ENCODE assay signal across 8 mouse cellular contexts in the genomic region with DNA sequence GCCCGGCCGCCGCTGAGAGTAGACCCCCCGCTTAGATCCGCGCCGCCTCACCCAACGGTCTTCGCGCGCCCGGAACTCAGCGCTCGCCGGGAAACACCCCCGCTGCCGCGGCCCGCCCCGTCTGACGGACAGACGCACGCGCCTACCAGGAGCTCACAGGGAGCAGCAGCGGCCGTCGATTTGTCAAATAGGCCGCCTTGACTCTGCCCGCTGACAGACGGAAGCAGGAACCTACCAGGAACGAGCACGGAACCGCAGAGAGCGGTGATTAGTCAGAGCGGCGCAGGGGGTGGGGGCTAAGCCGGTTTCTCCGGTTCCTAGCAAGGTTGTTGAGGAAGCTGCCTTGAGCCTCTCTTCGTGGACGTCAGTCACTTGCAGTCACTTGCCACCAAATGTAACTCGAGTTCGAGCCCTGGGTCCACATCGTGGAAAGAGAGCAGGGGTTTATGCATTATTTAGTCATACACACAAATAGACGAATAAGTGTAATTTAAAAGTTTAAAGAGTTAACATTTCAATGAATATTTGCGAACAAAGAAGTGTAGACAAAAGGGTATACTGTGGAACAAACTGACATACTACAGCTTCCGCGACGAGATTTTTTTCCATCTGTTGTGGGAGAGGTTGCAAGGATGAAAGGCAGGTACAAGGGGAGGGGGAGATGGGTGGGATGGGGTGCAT. TPM values are rescaled to one million over a fixed set of nuclear protein-coding genes. Genes with fewer than 3 reads are reported as not detected.
DNase-seq lines count a peak whose midpoint lies in the region; ATAC-seq and TF ChIP-seq lines count a peak whose summit lies in the region.

TSS of gene Traf2 (minus strand) at position 130 of the 681 bp plus-strand sequence.

- H3K4me1 ChIP-seq in MEL (ENCODE audit: control insufficient read depth in 1 of 2, insufficient read depth in 2 of 2, low read length in 2 of 2): peaks cover 2 to 7% of the 10 kb centered on the region in 2 experiments; a peak in 3 of 4 replicates
- H3K4me1 ChIP-seq in cerebellum, adult 2 months (ENCODE audit: control insufficient read depth, insufficient read depth, low read length): 0 out of 2 replicates have a peak, but pooled peaks cover 3% of the 10 kb centered on the region
- peaks cover 10% of the 10 kb centered on the region for H3K4me1 ChIP-seq in forebrain, postnatal 0 days (ENCODE audit: insufficient read depth)
- H3K4me1 ChIP-seq in lung, embryonic 15.5 days: peaks cover 16% of the 10 kb centered on the region

- TF ChIP-seq RAD21 in MEL (IDR thresholded peaks at IDR 0.05; ENCODE audit: low read depth, low read length): no peak

- peaks cover 0 to 7% of the 10 kb centered on the region in 2 experiments; a peak in 2 of 4 replicates for H3K36me3 ChIP-seq in MEL (ENCODE audit: control insufficient read depth in 1 of 2, insufficient read depth in 2 of 2, low read length in 2 of 2)
- H3K36me3 ChIP-seq in forebrain, postnatal 0 days (ENCODE audit: insufficient read depth): no peaks in the 10 kb centered on the region
- no peaks in the 10 kb centered on the region for H3K36me3 ChIP-seq in lung, embryonic 15.5 days

- peak within 1 kb of the TSS; percentile 70 for H3K4me2 ChIP-seq in forebrain, postnatal 0 days (ENCODE audit: low read depth)
- peak within 1 kb of the TSS; percentile 61 for H3K4me2 ChIP-seq in lung, embryonic 15.5 days

- WGBS in cerebellum, adult 2 months: 3% methylated on average over 48 of the region's 48 CpGs
- WGBS in forebrain, postnatal 0 days: 3% methylated on average over 48 of the region's 48 CpGs
- WGBS in lung, embryonic 15.5 days: 2% methylated on average over 48 of the region's 48 CpGs

- 0 out of 4 replicates have a peak, but pooled peaks of 1 of the 2 experiments have one; percentile 27 for TF ChIP-seq EP300 in MEL (IDR thresholded peaks at IDR 0.05; ENCODE audit: low read depth in 1 of 2, low read length in 2 of 2)

- TF ChIP-seq POLR2A in MEL (IDR thresholded peaks at IDR 0.05; ENCODE audit: control insufficient read depth in 1 of 2, insufficient read depth in 1 of 2, low read depth in 1 of 2, low read length in 2 of 2, poor library complexity in 1 of 2): peak; percentile 64 to 88; a peak in 3 of 4 replicates
- peak; percentile 21; the same call in 1 of the 2 replicates for TF ChIP-seq POLR2A in cerebellum, adult 2 months (IDR thresholded peaks at IDR 0.05; ENCODE audit: borderline replicate concordance, insufficient read depth, low read length)

- peak within 1 kb of the TSS; percentile 59 for H3K27ac ChIP-seq in MEL (ENCODE audit: control insufficient read depth, low read depth, low read length)
- H3K27ac ChIP-seq in cerebellum, adult 2 months (ENCODE audit: insufficient read depth, low read length): no peak within 1 kb of the TSS
- peak within 1 kb of the TSS; percentile 35; the same call in 1 of the 2 replicates for H3K27ac ChIP-seq in forebrain, postnatal 0 days (ENCODE audit: low read depth, low read length)
- peak within 1 kb of the TSS; percentile 83 for H3K27ac ChIP-seq in lung, embryonic 15.5 days

- H3K79me2 ChIP-seq in MEL (ENCODE audit: control insufficient read depth, insufficient read depth, low read length, poor library complexity): peaks cover 30% of the 10 kb centered on the region

- H3K4me3 ChIP-seq in MEL (ENCODE audit: control insufficient read depth in 1 of 2, insufficient read depth in 1 of 2, low read depth in 2 of 2, low read length in 2 of 2): peak within 1 kb of the TSS; percentile 82 to 93
- peak within 1 kb of the TSS; percentile 71 for H3K4me3 ChIP-seq in cerebellum, adult 2 months (replicated peaks; ENCODE audit: insufficient read depth, low read depth, low read length)
- H3K4me3 ChIP-seq in forebrain, postnatal 0 days (ENCODE audit: low read depth, low read length): peak within 1 kb of the TSS; percentile 76
- peak within 1 kb of the TSS; percentile 69 for H3K4me3 ChIP-seq in lung, embryonic 15.5 days

- peak within 1 kb of the TSS; percentile 93 for H3K9ac ChIP-seq in MEL (ENCODE audit: control insufficient read depth, low read depth, low read length, poor library complexity, severe bottlenecking)
- H3K9ac ChIP-seq in forebrain, postnatal 0 days: peak within 1 kb of the TSS; percentile 53
- H3K9ac ChIP-seq in lung, embryonic 15.5 days: peak within 1 kb of the TSS; percentile 65

- peak; percentile 100 for ATAC-seq in forebrain, postnatal 0 days
- ATAC-seq in lung, embryonic 15.5 days (ENCODE audit: borderline replicate concordance, extremely low read depth, low FRiP score, low TSS enrichment): peak; percentile 99

- no peak for TF ChIP-seq CTCF in MEL (IDR thresholded peaks at IDR 0.05 in 2 of 3, conservative IDR thresholded peaks at IDR 0.05 in 1 of 3; ENCODE audit: control insufficient read depth in 1 of 3, insufficient read depth in 1 of 3, low read depth in 2 of 3, low read length in 3 of 3, poor library complexity in 1 of 3, severe bottlenecking in 1 of 3)
- TF ChIP-seq CTCF in cerebellum, adult 2 months (IDR thresholded peaks at IDR 0.05; ENCODE audit: borderline replicate concordance, insufficient read depth, low read depth, low read length): no peak
- no peak for TF ChIP-seq CTCF in forebrain, postnatal 0 days (IDR thresholded peaks at IDR 0.05; ENCODE audit: low read depth)

- H3K9me3 ChIP-seq in MEL (replicated peaks; ENCODE audit: insufficient read depth, low read length): no peaks in the 10 kb centered on the region
- no peaks in the 10 kb centered on the region for H3K9me3 ChIP-seq in forebrain, postnatal 0 days (ENCODE audit: low read length)
- H3K9me3 ChIP-seq in lung, embryonic 15.5 days: no peaks in the 10 kb centered on the region

- H3K27me3 ChIP-seq in MEL (ENCODE audit: control insufficient read depth in 1 of 2, insufficient read depth in 2 of 2, low read length in 2 of 2): no peaks in the 10 kb centered on the region
- no peaks in the 10 kb centered on the region for H3K27me3 ChIP-seq in cerebellum, adult 2 months (ENCODE audit: control insufficient read depth, insufficient read depth, low read length)
- H3K27me3 ChIP-seq in forebrain, postnatal 0 days (ENCODE audit: insufficient read depth, low read length): no peaks in the 10 kb centered on the region
- no peaks in the 10 kb centered on the region for H3K27me3 ChIP-seq in lung, embryonic 15.5 days

- peak; percentile 99 for DNase-seq in MEL (ENCODE audit: low read depth, low spot score)
- peak; percentile 98 to 99 for DNase-seq in cerebellum, adult 2 months
- DNase-seq in forebrain, postnatal 0 days: peak; percentile 99
- DNase-seq in heart, postnatal 4 days: peak; percentile 99
- peak; percentile 98 to 99 for DNase-seq in layer of hippocampus, adult 8-10 months (ENCODE audit: low spot score in 2 of 2)
- DNase-seq in ovary, adult 18-20 months (ENCODE audit: low spot score): peak; percentile 98
- DNase-seq in thymus, postnatal 0 days (ENCODE audit: low spot score): peak; percentile 99

TF ChIP-seq in MEL, 35 proteins besides CTCF, POLR2A, EP300 and RAD21 (continues in another document):
- TF ChIP-seq RCOR1 (IDR thresholded peaks at IDR 0.05; ENCODE audit: low read depth, low read length): no peak
- no peak for TF ChIP-seq MEF2A (IDR thresholded peaks at IDR 0.05; ENCODE audit: extremely low read depth, insufficient replicate concordance, low read depth, low read length, poor library complexity, severe bottlenecking)
- peak; percentile 59 for TF ChIP-seq MXI1 (IDR thresholded peaks at IDR 0.05; ENCODE audit: low read depth, low read length)
- peak; percentile 82 for TF ChIP-seq POLR2AphosphoS2 (IDR thresholded peaks at IDR 0.05; ENCODE audit: low read length)
- TF ChIP-seq TCF12 (IDR thresholded peaks at IDR 0.05; ENCODE audit: low read depth, low read length): peak; percentile 23
- no peak for TF ChIP-seq MYB (IDR thresholded peaks at IDR 0.05; ENCODE audit: low read depth, low read length)
- peak; percentile 81 for TF ChIP-seq SIN3A (IDR thresholded peaks at IDR 0.05; ENCODE audit: low read length)
- TF ChIP-seq GABPA (IDR thresholded peaks at IDR 0.05; ENCODE audit: low read depth, low read length): no peak
- TF ChIP-seq TBP (IDR thresholded peaks at IDR 0.05; ENCODE audit: low read depth, low read length): peak; percentile 86
- no peak for TF ChIP-seq TAL1 (IDR thresholded peaks at IDR 0.05; ENCODE audit: low read length)
- TF ChIP-seq ZNF384 (IDR thresholded peaks at IDR 0.05; ENCODE audit: low read depth, low read length): peak; percentile 29; the same call in 1 of the 2 replicates
- TF ChIP-seq SMC3 (IDR thresholded peaks at IDR 0.05; ENCODE audit: low read depth, low read length): no peak
- TF ChIP-seq USF1 (IDR thresholded peaks at IDR 0.05; ENCODE audit: low read depth, low read length): no peak
- peak; percentile 54; the same call in 1 of the 2 replicates for TF ChIP-seq NRF1 (IDR thresholded peaks at IDR 0.05; ENCODE audit: insufficient read depth, low read depth, low read length, poor library complexity, severe bottlenecking)
- TF ChIP-seq CHD1 (IDR thresholded peaks at IDR 0.05; ENCODE audit: low read depth, low read length): no peak
- no peak for TF ChIP-seq GATA1 (IDR thresholded peaks at IDR 0.05; ENCODE audit: low read depth, low read length)
- TF ChIP-seq KAT2A (conservative IDR thresholded peaks at IDR 0.05; ENCODE audit: low read depth, low read length): peak; percentile 46
- TF ChIP-seq ZC3H11A (IDR thresholded peaks at IDR 0.05; ENCODE audit: low read depth, low read length): no peak
- peak; percentile 50; the same call in 1 of the 2 replicates for TF ChIP-seq MYC (IDR thresholded peaks at IDR 0.05; ENCODE audit: low read depth, low read length)
- peak; percentile 91 for TF ChIP-seq CHD2 (IDR thresholded peaks at IDR 0.05; ENCODE audit: low read length)
- TF ChIP-seq UBTF (IDR thresholded peaks at IDR 0.05; ENCODE audit: borderline replicate concordance, insufficient read depth, low read depth, low read length): no peak
- no peak for TF ChIP-seq JUND (IDR thresholded peaks at IDR 0.05; ENCODE audit: low read depth, low read length)
- no peak for TF ChIP-seq POLR2AphosphoS5 (IDR thresholded peaks at IDR 0.05; ENCODE audit: borderline replicate concordance, low read depth, low read length)

RNA-seq across cellular contexts. Expression of gene Traf2, which starts in this region (rescaled TPM):
- total RNA-seq in MEL (2012; rRNA removed): 19.9 and 21.0 TPM in 2 replicates
- 10 to 100 TPM in 1 of 2 experiments, not detected in 1; 28.3 TPM for polyA plus RNA-seq in MEL (2012; ENCODE audit: insufficient read depth in 1 of 2, insufficient read length in 2 of 2, low read depth in 1 of 2, low replicate concordance in 2 of 2, missing spikeins in 1 of 2)
- 12.3 and 12.5 TPM in 2 replicates for polyA plus RNA-seq in cerebellum, adult 2 months (2012; rRNA removed)
- 8.0 and 9.6 TPM in 2 replicates for total RNA-seq in forebrain, postnatal 0 days (2014; rRNA removed)
- 7.8 and 9.2 TPM in 2 replicates for polyA plus RNA-seq in forebrain, postnatal 0 days (2015; fragmentation: Nextera tagmentation; extraction: Ambion mirVana)
- total RNA-seq in heart, postnatal 4 days (2021): 10 to 100 TPM; 13.2 to 15.8 TPM
- total RNA-seq in layer of hippocampus, adult 8-10 months (2022): 10 to 100 TPM; 10.1 to 12.1 (median 10.7) TPM
- 37.1 and 41.3 TPM in 2 replicates for polyA plus RNA-seq in lung, embryonic 15.5 days (2015; fragmentation: Nextera tagmentation; extraction: Ambion mirVana)
- polyA plus RNA-seq in thymus, postnatal 0 days (2015; fragmentation: Nextera tagmentation; extraction: Ambion mirVana): 58.1 and 59.1 TPM in 2 replicates
